Mouse (Mus musculus) heart, adult 8-10 months (tissue): ENCODE measurements around the gene Fcgbp. TPM values are rescaled to one million over a fixed set of nuclear protein-coding genes. Genes with fewer than 3 reads are reported as not detected.
A peak's percentile ranks its signal among the peaks of the same experiment; 100 is the strongest.
"Not testable (repeated sequence)": the region's sequence is repeated elsewhere in the genome, so short reads cannot be mapped to it uniquely, and the experiment has no call there.

Experiments
- DNase-seq: peaks from one replicate; pipeline ENCODE4 v3.0.0; 2022; ENCODE audit warnings: low spot score
- total RNA-seq, 4 experiments: library from RNA; stranded (reverse); gene quantifications; 2 replicates each; pipeline ENCODE4 v1.2.4; 2022

Gene Fcgbp
- total RNA-seq, 4 experiments from 2014 or later = not detected

DNA sequence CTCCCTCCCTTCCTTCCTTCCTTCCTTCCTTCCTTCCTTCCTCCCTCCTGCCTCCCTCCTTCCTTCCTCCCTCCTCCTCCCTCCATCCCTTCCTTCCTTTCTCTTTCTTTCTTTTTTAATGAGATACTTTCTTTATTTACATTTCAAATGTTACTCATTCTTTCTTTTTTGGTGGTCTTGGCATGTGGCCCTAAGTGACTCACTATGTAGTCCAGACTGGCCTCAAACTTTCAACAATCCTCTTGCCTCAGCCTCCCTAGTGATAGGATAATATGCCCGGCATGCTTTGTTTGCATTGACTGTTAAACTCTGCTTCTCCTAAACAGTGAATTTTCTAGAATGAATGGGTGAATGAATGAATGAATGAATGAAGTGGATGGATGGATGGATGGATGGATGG, 78.8 kb downstream of the Fcgbp start:
- DNase-seq = no peak

- no peak for DNase-seq
Measured at GRCm38 (mm10) chr7:28151584-28152221, 80.7 kb downstream of the Fcgbp start.

- not testable (repeated sequence) for DNase-seq
Measured at GRCm38 (mm10) chr7:28153595-28153994, 82.6 kb downstream of the Fcgbp start.

- DNase-seq = no peak
Measured at GRCm38 (mm10) chr7:28159292-28159691, 88.3 kb downstream of the Fcgbp start.

- no peak for DNase-seq
Measured at GRCm38 (mm10) chr7:28159893-28160292, 88.9 kb downstream of the Fcgbp start.

DNA sequence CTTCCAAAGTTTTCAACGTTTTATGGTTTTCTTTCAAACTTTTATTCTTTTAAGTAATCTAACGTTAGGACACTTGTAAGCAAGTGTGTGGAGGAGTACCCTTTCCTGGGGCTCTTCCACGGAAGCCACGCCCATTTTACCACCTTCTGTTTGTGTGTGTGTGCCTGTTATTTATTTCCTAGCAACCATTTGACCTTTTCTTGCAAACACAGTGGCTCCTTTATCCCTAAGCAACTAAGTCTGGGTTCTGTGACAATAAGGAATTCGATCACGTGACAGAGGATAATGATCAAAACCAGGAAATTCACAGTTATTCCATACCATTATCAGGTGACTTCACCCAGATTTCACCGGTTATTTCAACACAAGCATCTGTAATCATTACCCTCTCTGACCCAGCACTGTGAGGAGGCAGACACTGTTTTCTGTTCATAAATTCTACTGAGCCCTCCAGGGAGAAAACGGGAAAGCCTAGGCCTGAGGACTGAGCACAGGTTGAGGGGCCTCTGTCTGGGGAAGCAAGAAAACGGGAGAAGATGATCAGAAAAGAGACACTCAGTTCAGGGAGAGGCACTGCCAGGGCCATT, 90.2 kb downstream of the Fcgbp start:
- DNase-seq = no peak

- DNase-seq = no peak
Measured at GRCm38 (mm10) chr7:28165406-28165805, 94.4 kb downstream of the Fcgbp start.

GRCm38 (mm10) chr7:28168320-28169115, 97.5 kb downstream of the Fcgbp start:
- DNase-seq = peak; percentile 54

GRCm38 (mm10) chr7:28169489-28170422, 98.7 kb downstream of the Fcgbp start, which contains the start of gene Fbl:
Fbl (plus strand) TSS chr7:28169710.
- DNase-seq = peak; percentile 87

Other genes with a start within 250 kb of the Fcgbp start
- gene Zfp59, start 232.6 kb upstream of the Fcgbp start, total RNA-seq = 1 to 10 TPM; 1.9 to 2.5 (median 2.2) TPM
- 1 to 10 TPM; 2.5 to 3.3 (median 2.9) TPM for gene Zfp607a, start 213.7 kb upstream of the Fcgbp start, total RNA-seq
- gene Zfp974, start 141.8 kb upstream of the Fcgbp start, total RNA-seq = 1 to 10 TPM; 4.3 to 7.0 (median 5.8) TPM
- 1 to 10 TPM; 7.3 to 8.2 (median 7.8) TPM for gene Zfp780b, start 92.1 kb upstream of the Fcgbp start, total RNA-seq
- 1 to 10 TPM in 1 of 4 experiments, under 1 TPM in 3; 0.65 to 1.1 (median 0.85) TPM for gene Zfp850, start 57.1 kb upstream of the Fcgbp start, total RNA-seq
- gene Psmc4, start 21.1 kb upstream of the Fcgbp start, total RNA-seq = 10 to 100 TPM; 72.5 to 86.7 (median 82.7) TPM
- not detected for gene 9530053A07Rik, start 58.2 kb downstream of the Fcgbp start, total RNA-seq
- 10 to 100 TPM; 31.1 to 33.6 (median 32.1) TPM for gene Fbl, start 98.5 kb downstream of the Fcgbp start, total RNA-seq
- 10 to 100 TPM; 24.0 to 34.6 (median 31.8) TPM for gene Dyrk1b, start 108.2 kb downstream of the Fcgbp start, total RNA-seq
- 10 to 100 TPM; 11.8 to 14.4 (median 13.3) TPM for gene Eid2, start 196.6 kb downstream of the Fcgbp start, total RNA-seq
- 10 to 100 TPM; 13.7 to 16.8 (median 15.2) TPM for gene Eid2b, start 206.5 kb downstream of the Fcgbp start, total RNA-seq
- not detected for gene Selenov, start 219.9 kb downstream of the Fcgbp start, total RNA-seq
- gene Dll3, start 231.0 kb downstream of the Fcgbp start, total RNA-seq = not detected
- 10 to 100 TPM; 59.2 to 68.5 (median 64.4) TPM for gene Timm50, start 240.8 kb downstream of the Fcgbp start, total RNA-seq